Mouse (Mus musculus): ENCODE results near the gene Dab2.

DNA sequence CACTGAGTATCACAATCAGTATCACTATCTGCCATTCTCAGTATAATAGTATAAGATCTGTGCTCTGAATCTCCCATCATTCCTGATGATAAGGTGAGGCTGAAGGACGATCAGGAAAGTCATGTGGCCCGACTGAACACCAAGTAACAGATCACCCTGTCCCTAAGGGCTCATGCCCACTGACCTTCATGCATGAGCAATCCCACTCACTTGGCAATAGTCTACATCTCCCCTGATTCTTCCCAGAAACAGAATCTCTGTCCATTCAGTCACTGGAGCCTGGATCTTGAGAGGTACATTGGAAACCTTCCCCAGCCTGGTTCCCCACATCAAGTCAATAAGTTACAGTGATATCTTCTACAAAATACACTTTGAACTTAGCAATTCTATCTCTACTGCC, 46.1 kb upstream of the Dab2 start:
- TF ChIP-seq EP300 (optimal IDR thresholded peaks at IDR 0.05) = no peak
- TF ChIP-seq CTCF (IDR thresholded peaks at IDR 0.05; ENCODE audit: low read depth) = no peak

All from stomach, postnatal 0 days (tissue).